Mouse (Mus musculus) G1E (cell line): ENCODE results near the gene Nup160. TPM values are rescaled to one million over a fixed set of nuclear protein-coding genes. Genes with fewer than 3 reads are reported as not detected.

Experiments used
- ATAC-seq: 2 replicates; pipeline ENCODE4 v1.8.0; 2016; ENCODE audit warnings: mild to moderate bottlenecking; ENCODE audit not compliant: insufficient number of reproducible peaks, poor library complexity, low FRiP score, severe bottlenecking; ENCODE audit errors: extremely low read depth
- DNase-seq: peaks from one replicate; pipeline ENCODE4 v3.0.0; 2012; ENCODE audit warnings: low spot score
- H3K27me3 ChIP-seq: 2 replicates; pipeline ENCODE4 v1.6.1; 2012; ENCODE audit warnings: mild to moderate bottlenecking, low read length, inconsistent platforms; ENCODE audit not compliant: insufficient read depth
- H3K36me3 ChIP-seq: replicated peaks from 2 replicates; pipeline ENCODE3; 2012; ENCODE audit warnings: mild to moderate bottlenecking, inconsistent platforms
- H3K4me1 ChIP-seq: 2 replicates; pipeline ENCODE4 v1.6.1; 2012; ENCODE audit warnings: low read depth, low read length, inconsistent platforms, mixed read lengths; ENCODE audit not compliant: insufficient read depth
- H3K4me3 ChIP-seq: 2 replicates; pipeline ENCODE4 v1.5.1; 2012; ENCODE audit warnings: low read depth, mild to moderate bottlenecking, inconsistent platforms, low read length, moderate library complexity, mixed read lengths
- H3K9me3 ChIP-seq: replicated peaks from 2 replicates; pipeline ENCODE4 v1.6.1; 2012; ENCODE audit warnings: inconsistent platforms
- CTCF ChIP-seq: IDR thresholded peaks from 2 replicates; pipeline ENCODE4 v1.5.1; 2012; ENCODE audit warnings: low read depth, low read length, inconsistent platforms, mixed read lengths
- GATA1 ChIP-seq: IDR thresholded peaks from 2 replicates; pipeline ENCODE4 v1.6.1; 2012; ENCODE audit warnings: borderline replicate concordance, low read length, inconsistent platforms, mixed read lengths
- GATA2 ChIP-seq: IDR thresholded peaks from 2 replicates; pipeline ENCODE4 v1.6.1; 2012; ENCODE audit warnings: low read depth, low read length, inconsistent platforms, borderline replicate concordance
- POLR2AphosphoS5 ChIP-seq: IDR thresholded peaks from 2 replicates; pipeline ENCODE4 v1.6.1; 2012; ENCODE audit warnings: low read depth, low read length, inconsistent platforms; ENCODE audit not compliant: insufficient replicate concordance
- TAL1 ChIP-seq: conservative IDR thresholded peaks from 2 replicates; pipeline ENCODE4 v1.6.1; 2012; ENCODE audit warnings: low read depth, low read length, inconsistent platforms, mixed read lengths
- polyA plus RNA-seq: library from polyadenylated mRNA; stranded (reverse); fragments of >175 nt; gene quantifications from 2 replicates; pipeline ENCODE4 v1.2.3, GENCODE M21; 2012
- total RNA-seq, 2 experiments: library from RNA; stranded (forward) in 1 of 2; stranded (reverse) in 1 of 2; fragments of 200-1000 nt in 1 of 2; fragments of >200 nt in 1 of 2; fragmentation: Nextera tagmentation in 1 of 2; gene quantifications; 2 replicates each; pipeline ENCODE4 v1.2.3; 2014 to 2017

Gene Nup160
- total and polyA plus RNA-seq, 3 experiments = 9.1 to 157 (median 69.2) TPM

DNA sequence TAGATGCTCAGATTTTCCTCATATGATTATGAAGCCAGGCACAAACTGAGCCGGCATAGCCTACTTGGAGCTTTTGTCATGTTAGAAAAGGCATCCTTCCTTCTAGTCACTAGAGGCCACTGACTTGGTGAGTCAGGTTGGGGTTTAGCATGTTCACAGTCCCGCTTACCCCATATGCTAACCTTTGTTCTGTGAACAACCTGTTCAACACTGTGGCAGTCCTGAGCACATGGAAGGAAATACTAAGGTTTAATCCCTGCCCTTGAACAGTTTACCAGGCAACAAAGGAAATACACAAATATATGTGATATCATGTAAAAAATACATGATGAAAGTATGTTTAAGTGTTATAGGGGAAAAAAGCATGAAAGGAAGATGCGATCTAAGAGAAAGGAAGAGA lies 27.6 kb upstream of the Nup160 start:
- Histone ChIP-seq H3K4me3 (no peak overlapping the region), H3K9me3 (no peaks in the 10 kb centered on the region), H3K4me1 (peaks cover 6% of the 10 kb centered on the region; the same call in 1 of the 2 replicates), H3K36me3 (no peaks in the 10 kb centered on the region), H3K27me3 (peaks cover 18% of the 10 kb centered on the region)
- TF ChIP-seq POLR2AphosphoS5 (no peak), GATA2 (no peak), GATA1 (no peak), CTCF (no peak), TAL1 (no peak)
- DNase-seq (no peak), ATAC-seq (no peak)

DNA sequence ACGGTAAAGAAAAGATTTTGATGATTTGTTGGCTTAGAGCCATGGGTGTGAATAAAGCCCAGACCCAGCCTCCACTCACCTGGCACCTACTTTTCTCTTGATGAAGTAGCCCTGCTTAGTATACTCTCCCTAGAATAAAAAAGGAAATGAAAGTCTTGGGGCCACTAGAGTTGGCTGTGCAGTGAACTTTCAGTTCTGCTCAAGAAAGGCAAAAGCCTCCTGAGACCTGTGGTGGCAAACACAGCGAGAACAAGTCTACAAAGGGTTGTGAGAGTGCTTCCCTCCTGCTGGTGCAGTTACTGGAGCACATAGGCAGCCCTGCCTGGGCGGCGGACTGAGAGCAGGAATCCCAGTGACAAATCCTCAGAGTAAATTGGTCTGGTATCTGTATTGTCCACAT lies 27.1 kb upstream of the Nup160 start:
- peaks cover 21% of the 10 kb centered on the region for H3K27me3 ChIP-seq
- ATAC-seq (no peak), DNase-seq (no peak)
- H3K9me3 ChIP-seq = no peaks in the 10 kb centered on the region
- TF ChIP-seq GATA2 (no peak), GATA1 (no peak), POLR2AphosphoS5 (no peak), CTCF (no peak)
- no peaks in the 10 kb centered on the region for H3K36me3 ChIP-seq
- peaks cover 6% of the 10 kb centered on the region; the same call in 1 of the 2 replicates for H3K4me1 ChIP-seq
- no peak overlapping the region for H3K4me3 ChIP-seq

DNA sequence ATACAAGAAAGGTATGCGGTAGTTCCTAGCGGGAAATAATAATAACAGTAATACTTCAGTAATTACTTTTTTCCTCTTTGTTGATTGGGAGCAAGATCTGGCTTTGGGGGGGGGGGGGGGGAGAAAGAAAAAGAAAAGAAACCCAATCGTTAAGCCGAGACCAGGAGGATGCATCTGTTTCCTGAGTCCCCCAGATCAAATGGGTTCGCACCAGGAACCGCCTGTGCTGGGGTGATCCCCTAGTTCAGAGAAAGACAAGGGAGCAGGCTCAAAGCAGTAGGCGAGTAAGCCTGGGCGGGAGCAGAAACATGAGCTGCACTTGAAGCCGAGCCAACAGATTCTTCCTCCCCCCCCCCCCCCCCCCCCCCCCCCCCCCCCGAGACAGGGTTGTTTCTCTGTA lies 24.9 kb upstream of the Nup160 start:
- peaks cover 24% of the 10 kb centered on the region for H3K27me3 ChIP-seq
- DNase-seq (no peak), ATAC-seq (no peak)
- TF ChIP-seq TAL1 = no peak
- no peak for TF ChIP-seq GATA1
- TF ChIP-seq GATA2 = no peak
- no peak for TF ChIP-seq CTCF
- TF ChIP-seq POLR2AphosphoS5 = no peak
- H3K9me3 ChIP-seq = no peaks in the 10 kb centered on the region
- H3K4me3 ChIP-seq = no peak overlapping the region
- H3K36me3 ChIP-seq = no peaks in the 10 kb centered on the region
- peaks cover 5% of the 10 kb centered on the region; the same call in 1 of the 2 replicates for H3K4me1 ChIP-seq

DNA sequence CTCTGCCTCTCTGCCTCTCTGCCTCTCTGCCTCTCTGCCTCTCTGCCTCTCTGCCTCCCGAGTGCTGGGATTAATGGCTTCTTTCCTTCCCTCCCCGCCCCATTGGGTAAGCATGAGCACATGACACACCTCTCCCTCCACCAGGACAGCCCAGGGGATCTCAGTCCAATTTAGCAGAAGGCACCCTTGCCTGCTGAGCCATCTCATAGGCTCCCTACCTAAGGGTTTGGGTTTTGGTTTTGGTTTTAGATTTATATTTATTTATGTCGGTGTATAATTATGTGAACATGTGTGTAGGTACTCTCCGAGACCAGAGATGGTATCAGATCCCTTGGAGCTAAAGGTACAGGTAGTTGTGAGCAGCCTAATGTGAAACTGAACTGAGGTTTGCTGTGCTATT lies 24.0 kb upstream of the Nup160 start:
- H3K36me3 ChIP-seq = no peaks in the 10 kb centered on the region
- no peaks in the 10 kb centered on the region for H3K9me3 ChIP-seq
- peaks cover 2% of the 10 kb centered on the region; the same call in 1 of the 2 replicates for H3K4me1 ChIP-seq
- DNase-seq = no peak
- peaks cover 24% of the 10 kb centered on the region for H3K27me3 ChIP-seq
- no peak overlapping the region for H3K4me3 ChIP-seq
- no peak for TF ChIP-seq POLR2AphosphoS5
- TF ChIP-seq GATA1 = no peak
- no peak for TF ChIP-seq GATA2
- no peak for ATAC-seq

DNA sequence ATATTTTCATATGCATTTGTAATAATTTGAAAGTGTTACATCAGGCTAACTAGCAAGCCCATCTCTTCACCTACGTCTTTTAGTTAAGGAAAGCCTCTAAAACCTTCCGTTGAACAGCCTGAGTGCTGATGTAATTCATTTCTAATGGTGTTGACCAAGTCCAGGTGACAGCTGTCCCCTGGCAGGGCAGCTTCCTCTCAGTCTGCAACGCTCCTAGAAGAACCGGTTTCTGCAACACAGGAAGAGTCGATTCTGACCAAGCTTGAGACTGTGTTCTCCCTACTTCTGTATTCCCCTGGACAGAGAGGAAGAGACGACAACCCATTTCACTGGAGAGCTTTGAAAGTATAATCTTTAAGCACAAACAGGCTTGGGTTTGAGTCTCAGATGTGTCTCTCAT lies 21.6 kb upstream of the Nup160 start:
- H3K4me1 ChIP-seq = peaks cover 5% of the 10 kb centered on the region; the same call in 1 of the 2 replicates
- H3K36me3 ChIP-seq = no peaks in the 10 kb centered on the region
- ATAC-seq = no peak

DNA sequence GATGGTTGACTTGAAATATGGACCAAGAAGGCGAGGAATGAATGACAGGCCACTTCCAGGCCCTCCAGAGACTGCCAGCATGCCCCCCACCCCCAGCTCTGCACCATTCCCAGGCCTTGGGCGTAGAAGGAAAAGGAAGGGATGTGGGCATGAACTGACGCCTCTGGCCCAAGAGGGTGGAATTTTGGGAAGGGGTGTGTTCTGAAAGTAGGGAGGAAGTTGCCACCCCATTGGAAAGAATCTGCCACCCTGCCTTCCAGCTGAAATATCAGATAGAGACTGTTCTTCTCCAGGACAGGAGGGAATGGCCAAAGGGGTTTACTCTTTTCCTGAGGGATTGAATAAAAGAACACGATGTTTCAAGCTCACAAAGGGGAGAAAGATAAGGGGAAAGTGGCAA lies 18.4 kb upstream of the Nup160 start:
- ATAC-seq (no peak), DNase-seq (no peak)
- H3K4me1 ChIP-seq = peaks cover 20% of the 10 kb centered on the region
- no peaks in the 10 kb centered on the region for H3K36me3 ChIP-seq
- H3K4me3 ChIP-seq = no peak overlapping the region
- H3K27me3 ChIP-seq = 0 out of 2 replicates have a peak, but pooled peaks cover 10% of the 10 kb centered on the region
- no peaks in the 10 kb centered on the region for H3K9me3 ChIP-seq
- TF ChIP-seq GATA1 (no peak), TAL1 (no peak), CTCF (no peak), GATA2 (no peak), POLR2AphosphoS5 (no peak)

More for the DNA sequence above, 21.6 kb upstream of the Nup160 start:
- TF ChIP-seq CTCF = no peak
- no peak for TF ChIP-seq GATA1
- TF ChIP-seq POLR2AphosphoS5 = no peak
- no peak for TF ChIP-seq GATA2
- no peak for TF ChIP-seq TAL1
- H3K27me3 ChIP-seq = 0 out of 2 replicates have a peak, but pooled peaks cover 10% of the 10 kb centered on the region
- no peak overlapping the region for H3K4me3 ChIP-seq
- no peaks in the 10 kb centered on the region for H3K9me3 ChIP-seq
- DNase-seq = no peak

DNA sequence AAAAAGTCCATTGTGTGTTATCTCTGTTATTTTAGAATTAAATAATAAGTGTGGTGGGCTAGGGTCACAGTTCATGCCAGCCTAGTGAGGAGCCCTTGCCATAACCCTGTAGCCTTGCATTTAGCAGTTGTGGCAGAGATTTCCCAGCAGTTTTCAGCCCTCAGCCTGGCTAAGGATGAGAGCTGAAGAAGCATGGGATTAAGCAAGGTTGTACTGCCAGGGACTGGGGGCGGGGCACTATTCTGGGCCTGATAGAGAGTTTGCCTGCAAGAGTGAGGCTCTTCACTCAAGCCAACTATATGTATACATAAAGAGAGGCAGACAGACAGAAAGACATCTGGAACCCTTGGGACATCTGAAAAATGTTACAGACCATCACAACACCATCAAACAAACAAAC lies 18.0 kb upstream of the Nup160 start:
- 0 out of 2 replicates have a peak, but pooled peaks cover 10% of the 10 kb centered on the region for H3K27me3 ChIP-seq
- H3K36me3 ChIP-seq = no peaks in the 10 kb centered on the region
- H3K4me1 ChIP-seq = peaks cover 20% of the 10 kb centered on the region
- ATAC-seq (no peak), DNase-seq (no peak)
- no peak overlapping the region for H3K4me3 ChIP-seq
- TF ChIP-seq GATA2 = no peak
- TF ChIP-seq GATA1 = no peak
- no peak for TF ChIP-seq POLR2AphosphoS5
- no peak for TF ChIP-seq CTCF
- no peak for TF ChIP-seq TAL1
- no peaks in the 10 kb centered on the region for H3K9me3 ChIP-seq
